Mouse (Mus musculus) cerebellum, postnatal 25 days (tissue): ENCODE results near the gene Hyls1.

Experiments used
- DNase-seq, 2 experiments: peaks; one replicate each; pipeline ENCODE4 v3.0.0; 2021; ENCODE audit warnings: mixed read lengths in 2 of 2

Hyls1 gene

GRCm38 (mm10) chr9:35543099-35543860 is 26.9 kb downstream of the Hyls1 start:
- no peak for DNase-seq

- no peak for DNase-seq
Measured at GRCm38 (mm10) chr9:35541941-35542340, 28.3 kb downstream of the Hyls1 start.

- peak; percentile 83 to 91 for DNase-seq
Measured at GRCm38 (mm10) chr9:35541488-35541887, 28.7 kb downstream of the Hyls1 start.

- no peak for DNase-seq
Measured at GRCm38 (mm10) chr9:35541024-35541423, 29.2 kb downstream of the Hyls1 start.

- no peak for DNase-seq
Measured at GRCm38 (mm10) chr9:35539001-35539750, 31.0 kb downstream of the Hyls1 start.

DNA sequence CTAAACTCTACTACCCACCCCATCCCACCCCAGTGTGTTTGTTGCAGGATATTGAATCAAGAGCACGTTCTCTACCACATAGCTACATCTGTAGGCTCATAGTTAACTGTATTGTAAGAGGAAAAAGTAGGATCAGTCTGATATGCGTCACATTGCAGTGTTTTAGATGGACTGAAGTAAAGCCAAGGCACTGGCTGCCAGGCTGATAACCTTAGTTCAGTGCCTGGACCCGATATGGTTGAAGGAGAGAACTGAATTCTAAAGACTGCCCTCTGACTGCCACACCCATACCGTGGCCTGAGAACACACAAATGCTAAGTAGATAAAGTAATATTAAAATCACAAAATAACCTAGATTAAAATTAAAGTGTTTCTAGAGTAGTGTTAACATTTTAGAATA is 34.3 kb downstream of the Hyls1 start:
- no peak for DNase-seq

DNA sequence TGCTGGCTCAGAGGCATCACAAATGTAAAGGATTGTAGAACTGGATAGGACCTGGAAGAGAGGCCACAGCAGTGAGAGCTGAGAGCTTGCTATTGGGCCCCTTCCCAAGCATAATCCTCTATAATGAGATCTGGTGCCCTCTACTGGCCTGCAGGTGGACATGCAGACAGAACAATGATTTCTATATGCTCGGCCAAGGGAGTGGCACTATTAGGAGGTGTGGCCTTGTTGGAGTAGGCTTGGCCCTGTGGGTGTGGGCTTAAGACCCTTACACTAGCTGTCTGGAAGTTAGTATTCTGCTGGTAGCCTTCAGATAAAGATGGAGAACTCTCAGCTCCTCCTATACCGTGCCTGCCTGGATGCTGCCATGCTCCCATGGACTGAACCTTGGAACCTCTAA is 35.1 kb downstream of the Hyls1 start:
- peak; percentile 61 to 70 for DNase-seq

- DNase-seq, result no peak
Measured at GRCm38 (mm10) chr9:35533266-35533665, 36.9 kb downstream of the Hyls1 start.

DNA sequence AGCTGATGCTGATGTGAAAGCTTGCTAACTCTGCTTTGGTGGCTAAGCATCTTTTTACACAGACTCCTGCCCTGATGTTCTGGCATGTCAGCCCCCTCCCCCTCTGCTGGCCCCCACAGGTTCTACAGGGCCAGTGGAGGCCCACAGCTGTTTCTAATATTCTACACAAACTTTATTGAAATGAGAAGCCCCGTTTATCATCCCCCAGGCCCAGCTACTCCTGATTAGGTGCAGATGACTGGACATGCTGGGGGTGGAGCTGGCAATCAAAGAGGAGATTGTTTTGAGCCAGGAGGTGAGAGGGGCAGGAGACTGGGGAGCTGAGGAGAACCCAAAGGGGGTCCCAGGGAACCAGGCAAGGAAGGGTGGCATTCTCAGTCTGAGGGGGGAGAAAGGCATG is 40.4 kb downstream of the Hyls1 start:
- no peak for DNase-seq

GRCm38 (mm10) chr9:35529141-35529540 is 41.1 kb downstream of the Hyls1 start:
- no peak for DNase-seq

- DNase-seq, result peak; percentile 74 to 87
Measured at GRCm38 (mm10) chr9:35523941-35524411, 46.2 kb downstream of the Hyls1 start.

- DNase-seq, result peak; percentile 54 to 58
Measured at GRCm38 (mm10) chr9:35523541-35523940, 46.7 kb downstream of the Hyls1 start.

- no peak for DNase-seq
Measured at GRCm38 (mm10) chr9:35522821-35523515, 47.2 kb downstream of the Hyls1 start.

DNA sequence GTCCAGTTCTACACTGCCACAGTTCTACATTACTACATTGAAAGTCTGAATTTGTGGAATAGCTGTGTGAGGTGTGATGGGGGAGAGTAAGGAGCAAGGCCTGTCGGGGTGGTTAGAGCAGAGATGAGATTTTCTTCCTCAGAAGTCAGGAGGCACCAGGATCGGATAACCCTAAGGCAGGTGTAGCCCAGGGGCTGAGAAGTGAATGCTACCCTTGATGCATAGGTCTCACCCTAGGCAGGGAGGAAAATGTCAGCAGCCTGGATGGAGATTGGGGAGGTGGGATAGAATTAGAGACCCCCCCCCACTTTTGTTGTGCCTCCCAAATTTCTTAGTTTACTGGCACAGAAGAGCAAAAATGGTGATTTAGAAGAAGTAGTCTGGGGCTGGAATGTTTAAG is 48.0 kb downstream of the Hyls1 start:
- no peak for DNase-seq

DNA sequence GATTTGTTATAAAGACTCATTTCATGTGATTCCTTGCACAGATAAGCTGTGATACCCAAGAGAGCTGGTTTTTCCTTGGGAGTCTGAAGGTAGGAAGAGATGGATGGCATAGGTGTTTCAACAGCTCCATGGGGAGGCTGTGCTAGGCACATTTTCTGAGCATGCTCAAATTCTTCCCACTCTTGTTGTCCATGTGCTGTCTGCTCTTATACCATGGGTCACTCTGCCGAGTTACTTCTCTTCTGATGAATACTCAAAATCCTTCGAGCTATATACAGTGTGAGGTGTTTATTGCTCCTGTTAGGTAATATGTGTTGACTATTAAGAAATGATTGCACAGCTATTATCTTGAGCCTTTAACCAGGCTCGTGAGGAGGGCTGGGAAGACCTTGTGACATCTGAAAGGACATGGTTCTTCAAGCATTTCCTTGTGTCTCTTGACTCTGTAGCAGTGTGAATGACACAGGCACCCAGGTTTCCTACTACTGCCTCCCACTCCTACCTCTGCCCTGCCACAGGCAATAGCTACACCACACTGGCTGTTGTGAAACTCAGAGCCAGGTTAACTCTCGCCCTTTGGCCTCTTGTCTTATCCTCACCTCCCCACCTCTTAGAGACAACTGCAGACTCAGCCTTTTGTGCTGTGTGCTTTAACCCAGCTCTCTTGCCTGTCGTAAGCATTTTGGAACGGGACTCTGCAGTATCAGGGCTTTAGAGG is 49.4 kb downstream of the Hyls1 start:
- no peak for DNase-seq

GRCm38 (mm10) chr9:35518169-35518568 is 52.0 kb downstream of the Hyls1 start, which contains the start of gene Gm1113:
Gm1113 (minus strand) TSS chr9:35518269.
- DNase-seq, result no peak

GRCm38 (mm10) chr9:35516711-35517110 is 53.5 kb downstream of the Hyls1 start:
- DNase-seq, result no peak

- DNase-seq, result no peak
Measured at GRCm38 (mm10) chr9:35516182-35516581, 54.0 kb downstream of the Hyls1 start.

DNA sequence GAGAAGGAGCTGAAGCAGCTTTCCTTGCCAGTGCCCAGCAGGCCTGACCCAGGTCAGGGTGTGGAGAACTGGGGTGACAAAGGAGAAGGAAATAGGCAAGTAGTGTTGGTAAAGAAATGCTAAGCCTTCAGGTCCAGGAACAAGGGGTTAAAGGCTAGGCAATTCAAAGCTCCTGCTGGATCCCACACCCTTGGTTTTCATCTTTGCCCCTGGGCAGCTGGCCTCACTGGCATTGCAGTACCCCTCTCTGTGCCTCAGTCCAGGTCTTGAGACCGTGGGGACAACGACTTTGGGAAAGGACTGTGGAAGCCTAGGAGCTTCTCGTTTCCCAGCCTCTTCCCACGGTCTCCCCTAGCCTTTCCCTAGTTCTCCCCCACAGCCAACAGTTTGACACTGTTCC is 56.3 kb downstream of the Hyls1 start:
- no peak for DNase-seq
